Mouse (Mus musculus) megakaryocyte, embryonic 14.5 days (primary cell): Measurements from ENCODE around the gene Cphx1. TPM values are rescaled to one million over a fixed set of nuclear protein-coding genes. Genes with fewer than 3 reads are reported as not detected.

Experiments used
- polyA plus RNA-seq: library from polyadenylated mRNA; stranded (reverse); fragments of >175 nt; gene quantifications from 2 replicates; pipeline ENCODE4 v1.2.3, GENCODE M21; 2012; ENCODE audit warnings: low replicate concordance; ENCODE audit not compliant: insufficient read depth

Cphx1 gene
- polyA plus RNA-seq, 1 experiment = not detected

Other genes with a start within 250 kb of the Cphx1 start
- 237 and 451 TPM in 2 replicates for gene Ppif, start 244.2 kb upstream of the Cphx1 start, polyA plus RNA-seq
- gene Zcchc24, start 169.3 kb upstream of the Cphx1 start, polyA plus RNA-seq = 0.96 and 1.7 TPM in 2 replicates
- 67.6 and 164 TPM in 2 replicates for gene Anxa11, start 96.1 kb upstream of the Cphx1 start, polyA plus RNA-seq
- not detected in 2 replicates for gene Plac9a, start 35.2 kb upstream of the Cphx1 start, polyA plus RNA-seq
- 0.85 TPM in 1 of 2 replicates, not detected in the other for gene Tmem254a, start 10.6 kb upstream of the Cphx1 start, polyA plus RNA-seq
- not detected in 2 replicates for gene Duxbl1, start 40.3 kb downstream of the Cphx1 start, polyA plus RNA-seq
- not detected in 2 replicates for gene Gm9780, start 104.4 kb downstream of the Cphx1 start, polyA plus RNA-seq
- gene Tmem254c, start 129.1 kb downstream of the Cphx1 start, polyA plus RNA-seq = 10.8 and 15.7 TPM in 2 replicates
- not detected in 2 replicates for gene Cphx2, start 143.2 kb downstream of the Cphx1 start, polyA plus RNA-seq
- gene Cphx3, start 144.0 kb downstream of the Cphx1 start, polyA plus RNA-seq = not detected in 2 replicates
- gene Duxbl2, start 180.0 kb downstream of the Cphx1 start, polyA plus RNA-seq = not detected in 2 replicates
- not detected in 2 replicates for gene Plac9b, start 244.2 kb downstream of the Cphx1 start, polyA plus RNA-seq